Mouse (Mus musculus) frontal cortex, adult (tissue): ENCODE measurements at regions not wholly inside any gene's neighbourhood (a gene's known extent, or its start where the extent isn't known, plus 50 kb on each side); places are given as distances from the start of the nearest gene placed in this dataset.
A peak's percentile ranks its signal among the peaks of the same experiment; 100 is the strongest.

Experiments used
- ATAC-seq: cut with Nextera tagmentation; 2 replicates; pipeline ENCODE4 v1.9.2; 2017; ENCODE audit warnings: mild to moderate bottlenecking, moderate library complexity, mixed read lengths; ENCODE audit not compliant: low TSS enrichment

- no peak for ATAC-seq
Measured at GRCm38 (mm10) chr4:137216908-137217497, 60.3 kb upstream of the Wnt4 start.

DNA sequence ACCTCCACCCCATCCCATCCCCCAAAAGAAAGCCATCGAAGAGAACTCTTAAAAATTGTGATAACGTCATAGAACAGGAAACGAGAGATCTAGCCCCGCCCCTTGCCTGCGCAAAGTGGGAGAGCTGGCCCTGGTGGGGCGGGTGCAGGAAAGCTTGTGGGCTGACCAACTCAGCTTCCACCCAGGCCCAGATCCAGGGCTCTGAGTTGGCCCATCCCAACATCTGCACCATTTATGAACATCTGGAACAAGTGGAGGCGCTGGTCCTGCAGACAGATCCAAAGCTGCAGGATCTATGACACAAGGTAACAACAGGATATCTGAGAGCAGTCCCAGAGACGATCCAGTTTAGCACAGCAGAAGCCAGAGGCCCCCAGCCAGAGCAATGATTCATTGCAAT, 62.7 kb upstream of the Wnt4 start:
- no peak for ATAC-seq

DNA sequence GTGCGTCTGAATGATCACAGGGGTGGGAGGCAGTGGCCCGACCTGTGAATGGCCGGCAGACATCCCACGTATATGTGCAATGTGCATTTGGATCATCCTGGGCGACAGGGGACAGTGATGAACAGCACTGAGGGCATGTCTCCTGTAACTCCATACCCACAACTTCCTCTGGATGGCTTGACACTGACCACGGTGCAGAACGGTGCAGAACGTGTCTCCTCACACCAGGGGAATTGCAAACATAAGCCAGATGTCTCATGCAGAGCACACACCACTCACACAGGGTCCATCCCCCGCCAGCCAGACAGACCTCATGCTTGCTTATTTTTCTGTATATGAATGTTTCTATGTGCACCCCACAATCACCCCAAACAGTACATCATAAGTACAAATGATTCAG, 64.4 kb upstream of the Wnt4 start:
- ATAC-seq, result no peak

DNA sequence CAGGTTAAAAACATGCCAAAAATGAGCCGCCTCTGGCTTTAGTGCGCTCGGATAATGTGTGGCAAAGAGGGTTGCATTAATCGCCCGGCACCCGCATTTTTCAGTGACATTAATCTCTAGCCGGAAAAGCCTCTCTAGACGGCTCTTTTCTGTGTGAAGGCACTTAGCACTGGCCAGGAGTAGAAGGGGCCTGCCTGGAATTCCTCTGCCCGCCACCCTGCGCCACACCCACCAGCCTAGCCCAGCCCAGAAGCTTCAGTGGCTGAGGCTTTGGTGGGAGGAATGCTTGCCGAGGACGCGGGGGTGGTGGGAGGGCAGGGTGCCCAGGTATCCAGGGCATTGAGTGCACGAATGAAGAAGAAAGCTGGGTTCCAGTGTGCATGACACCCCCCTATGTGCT, 65.2 kb upstream of the Wnt4 start:
- ATAC-seq, result peak; percentile 70

DNA sequence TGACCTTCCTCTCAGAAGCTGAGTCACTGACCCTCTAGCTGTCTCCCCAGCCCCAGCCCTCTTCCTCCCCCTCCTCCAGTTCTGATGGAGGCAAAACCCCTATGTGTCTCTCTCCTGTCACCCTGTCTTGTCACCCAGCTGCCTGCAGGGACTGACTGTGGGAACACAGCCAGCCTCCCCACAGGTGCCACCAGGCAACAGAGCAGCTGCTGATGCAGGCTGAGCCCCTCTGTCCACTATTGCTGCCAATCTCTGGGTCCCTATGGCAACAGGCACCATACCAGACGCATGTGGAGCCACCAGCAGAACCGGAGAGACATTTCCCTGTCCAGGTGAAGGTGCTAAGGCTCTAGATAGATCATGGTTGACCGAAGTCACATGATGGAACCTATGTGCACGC, 66.0 kb upstream of the Wnt4 start:
- ATAC-seq, result no peak

DNA sequence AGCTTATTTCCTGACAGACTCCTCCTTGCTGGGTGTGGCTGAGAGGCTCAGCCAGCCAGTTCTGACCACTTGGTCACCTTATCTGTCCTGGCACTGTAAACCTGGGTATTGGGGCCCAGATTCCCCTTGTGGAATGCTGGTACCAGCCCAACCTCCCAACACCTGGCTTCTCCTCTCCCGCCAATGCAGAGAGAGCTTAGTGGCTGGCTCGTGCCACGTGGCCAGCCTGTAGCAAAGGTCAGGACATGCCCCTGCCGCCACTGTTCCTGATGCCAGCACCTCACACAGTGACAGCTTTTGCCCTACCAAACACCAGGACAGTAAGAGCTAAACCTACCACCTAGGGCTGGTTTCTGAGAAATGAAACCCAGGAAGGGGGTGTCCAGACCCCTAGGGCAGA, 66.8 kb upstream of the Wnt4 start:
- no peak for ATAC-seq

- no peak for ATAC-seq
Measured at GRCm38 (mm10) chr4:137200968-137201367, 76.3 kb upstream of the Wnt4 start.

- peak; percentile 76 for ATAC-seq
Measured at GRCm38 (mm10) chr4:137200426-137200825, 76.9 kb upstream of the Wnt4 start.

DNA sequence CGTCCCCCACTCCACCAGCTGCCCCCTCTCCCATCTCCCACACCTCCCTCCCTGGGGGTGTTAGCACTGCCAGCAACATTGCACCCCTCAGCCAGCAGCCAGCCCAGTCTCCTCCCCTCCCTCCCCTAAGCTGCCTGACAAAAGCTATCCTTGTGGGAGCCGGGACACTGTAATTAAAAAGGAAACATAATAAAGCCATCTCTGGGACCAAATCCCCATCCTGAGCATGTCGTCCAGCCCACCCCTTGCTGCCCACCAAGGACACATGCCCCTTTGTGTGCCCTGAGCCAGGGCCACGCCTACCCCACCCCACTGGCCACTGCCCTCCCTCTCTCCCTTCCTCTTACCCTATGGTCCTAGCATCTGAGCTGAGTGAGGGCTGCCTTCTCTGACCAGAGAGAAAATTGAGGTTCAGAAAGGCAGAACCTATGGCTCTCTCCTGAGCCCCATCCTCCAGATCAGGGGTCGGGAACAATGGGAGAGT, 80.8 kb upstream of the Wnt4 start:
- no peak for ATAC-seq

DNA sequence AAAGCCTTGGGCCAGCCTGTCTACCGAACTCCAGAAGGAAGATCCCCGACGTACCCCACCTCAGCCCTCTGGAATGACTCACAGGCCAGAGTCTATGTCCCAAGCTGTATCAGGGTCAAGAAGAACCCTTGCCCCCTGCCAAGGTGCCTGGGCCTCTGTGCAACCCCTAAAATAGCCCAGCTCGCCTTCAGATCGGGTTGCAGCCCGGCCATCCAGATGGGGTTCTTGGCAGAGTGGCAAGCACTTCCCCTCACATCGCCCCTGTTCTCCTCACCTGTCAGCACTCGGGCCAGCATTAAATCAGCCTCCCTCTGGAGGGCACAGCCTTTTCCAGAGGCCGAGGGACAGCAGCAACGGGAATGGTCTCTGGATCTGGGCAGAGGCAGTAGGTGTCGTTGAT, 83.2 kb upstream of the Wnt4 start:
- no peak for ATAC-seq

- no peak for ATAC-seq
Measured at GRCm38 (mm10) chr4:137190625-137191024, 86.7 kb upstream of the Wnt4 start.

- no peak for ATAC-seq
Measured at GRCm38 (mm10) chr4:137189801-137190200, 87.5 kb upstream of the Wnt4 start.

DNA sequence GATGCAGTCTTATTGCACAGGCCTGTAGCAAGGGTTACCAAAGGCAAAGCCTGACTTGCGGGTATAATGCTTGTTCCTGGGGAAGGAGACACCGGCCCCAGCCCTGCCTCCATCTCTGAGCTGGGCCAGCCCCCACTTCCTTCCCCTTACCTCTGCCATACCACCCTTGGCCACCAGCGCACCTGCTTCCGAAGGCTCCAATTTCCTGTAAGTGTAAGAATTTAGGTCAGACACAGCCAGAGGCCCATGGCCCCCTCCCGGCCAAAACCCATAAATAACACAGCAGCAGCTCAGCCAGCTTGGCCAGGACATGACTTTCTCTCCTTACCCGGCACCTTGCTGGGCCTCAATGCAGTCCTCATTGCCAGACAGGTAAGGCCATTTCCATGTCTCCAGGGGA, 88.2 kb upstream of the Wnt4 start:
- ATAC-seq, result no peak

GRCm38 (mm10) chr4:137187592-137187991, 89.7 kb upstream of the Wnt4 start:
- no peak for ATAC-seq

- no peak for ATAC-seq
Measured at GRCm38 (mm10) chr4:137187051-137187450, 90.2 kb upstream of the Wnt4 start.

GRCm38 (mm10) chr4:137185001-137185400, 92.3 kb upstream of the Wnt4 start:
- ATAC-seq, result no peak

DNA sequence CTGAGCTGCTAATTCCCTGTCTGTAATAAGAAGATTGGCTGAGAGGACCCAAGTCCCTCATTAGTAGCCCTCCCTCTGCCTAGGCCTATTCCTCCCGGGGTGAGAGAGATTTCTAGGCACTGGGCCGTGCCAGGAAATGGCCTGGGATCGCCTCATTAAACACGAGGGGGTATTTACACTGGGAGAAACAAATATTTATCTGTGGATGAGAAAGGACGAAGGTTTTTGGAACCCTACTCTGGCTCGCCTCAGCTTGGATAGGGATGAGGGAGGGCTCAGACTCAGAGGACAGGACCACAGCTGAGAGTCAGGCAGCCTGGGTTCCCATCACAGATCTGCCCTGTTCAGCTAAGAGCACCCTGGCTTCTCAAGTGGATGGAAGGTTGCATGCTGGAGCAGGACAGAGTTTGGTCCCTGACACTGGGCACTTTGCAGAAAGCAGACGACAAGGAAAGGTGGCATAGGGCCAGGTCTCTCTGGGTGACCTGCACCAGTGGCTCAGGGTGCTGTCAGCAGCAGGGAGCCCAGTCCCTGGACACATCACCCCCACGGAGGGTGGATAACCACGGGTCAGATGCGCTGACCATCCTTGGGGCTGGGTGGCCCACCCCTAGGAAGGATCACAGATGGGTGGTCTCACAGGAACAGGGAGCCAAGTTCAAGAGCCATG, 94.0 kb upstream of the Wnt4 start:
- no peak for ATAC-seq

GRCm38 (mm10) chr4:137182547-137182946, 94.7 kb upstream of the Wnt4 start:
- no peak for ATAC-seq

- no peak for ATAC-seq
Measured at GRCm38 (mm10) chr4:137181252-137181651, 96.0 kb upstream of the Wnt4 start.

DNA sequence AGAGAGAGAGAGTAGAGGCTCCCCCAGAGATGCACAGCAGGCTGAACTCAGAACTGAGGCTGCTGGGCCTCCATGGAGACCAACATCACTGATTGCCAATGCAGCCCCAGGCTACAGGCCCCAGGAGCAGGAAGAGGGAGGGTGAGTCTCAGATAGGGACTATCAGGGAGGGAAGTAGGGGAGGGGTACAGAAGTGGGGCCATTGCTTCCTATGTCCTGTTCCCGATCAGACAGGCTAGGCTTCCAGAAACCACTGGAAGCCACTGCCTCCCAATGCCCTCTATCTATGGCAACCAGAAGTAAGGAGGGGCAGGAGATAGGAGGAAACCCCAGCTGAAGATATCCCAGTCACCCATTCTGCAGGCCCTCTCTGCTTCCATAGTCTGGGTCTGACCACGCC, 97.2 kb upstream of the Wnt4 start:
- ATAC-seq, result no peak

DNA sequence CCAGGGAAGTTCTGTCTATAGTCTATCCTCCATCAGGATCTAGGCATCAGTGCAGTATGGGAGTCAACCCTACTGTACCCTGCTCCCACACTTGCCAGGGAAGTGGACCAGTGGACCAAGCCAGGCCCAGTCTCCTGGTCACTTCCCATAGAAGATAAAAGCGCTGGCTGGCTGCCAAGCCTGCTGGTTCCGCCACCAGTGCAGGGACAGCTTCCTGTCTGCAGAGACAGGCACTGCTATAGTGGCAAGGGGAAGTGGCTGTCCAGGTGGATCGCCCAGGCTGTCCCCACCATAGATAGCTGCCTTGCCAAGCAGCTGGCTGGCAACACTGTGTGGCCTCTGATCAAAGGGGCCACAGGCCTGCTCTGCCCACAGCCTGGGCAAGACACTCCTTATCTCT, 98.5 kb upstream of the Wnt4 start:
- ATAC-seq, result no peak

DNA sequence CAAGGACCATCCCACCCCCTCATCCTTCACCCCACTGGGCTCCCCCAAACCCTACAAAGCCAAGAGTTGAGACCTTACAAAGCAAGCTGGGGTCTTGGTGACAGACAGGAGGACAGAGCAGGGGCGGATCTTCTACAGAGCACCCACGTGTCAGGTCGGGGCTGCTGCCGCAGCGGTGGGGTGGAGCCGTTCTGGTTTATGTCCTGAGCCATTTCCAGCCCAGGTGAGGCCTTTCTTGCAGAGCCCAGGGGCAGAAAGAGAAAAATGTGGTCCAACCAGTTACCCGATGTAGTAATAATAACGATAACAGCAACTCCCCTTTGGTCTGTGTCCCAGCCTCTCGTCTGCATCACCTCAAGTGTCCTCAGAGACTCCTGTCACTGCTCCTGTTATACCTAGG, 112.4 kb upstream of the Wnt4 start:
- peak; percentile 52; the same call in 1 of the 2 replicates for ATAC-seq

DNA sequence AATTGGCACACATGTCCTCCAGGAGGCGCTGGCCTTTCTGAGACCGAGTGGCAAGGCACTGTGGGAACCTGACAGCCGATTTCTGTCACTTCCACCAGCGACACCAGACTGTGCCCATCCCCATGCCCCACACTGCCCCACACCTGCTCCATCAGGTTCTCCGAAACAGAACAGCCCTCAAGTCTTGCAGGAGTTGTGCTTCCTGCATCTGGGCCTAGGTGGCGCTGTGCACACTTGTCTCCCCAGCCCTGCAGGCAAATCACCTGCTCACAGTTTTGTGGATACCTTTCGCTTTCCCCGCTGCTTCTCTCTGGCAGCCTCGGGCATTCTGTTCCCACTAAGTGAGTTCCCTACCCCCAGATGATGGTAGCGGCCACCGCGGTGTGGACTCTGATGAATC, 112.9 kb upstream of the Wnt4 start:
- peak; percentile 95 for ATAC-seq

DNA sequence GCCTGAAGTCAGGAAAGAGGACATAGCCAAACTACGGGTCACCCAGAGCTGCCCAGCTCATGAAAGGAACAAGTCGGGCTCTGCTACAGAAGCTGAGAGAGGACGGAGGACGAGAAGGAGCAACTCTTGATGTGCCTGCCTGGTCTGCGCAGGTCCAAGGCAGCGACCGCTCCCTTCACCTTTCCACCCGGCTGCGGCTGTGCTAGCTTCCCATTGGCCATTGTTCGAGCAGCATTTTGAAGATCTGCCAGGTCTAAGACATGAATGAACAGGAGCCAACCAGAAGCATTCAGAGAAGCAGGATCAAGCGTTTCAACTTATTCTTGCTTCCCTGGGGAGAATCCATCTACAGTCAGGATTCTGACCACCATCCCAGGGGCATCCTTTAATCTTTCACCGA, 113.3 kb upstream of the Wnt4 start:
- no peak for ATAC-seq
